Mouse (Mus musculus) stomach, adult 2 months (tissue): ENCODE measurements around the gene Lrrc2. TPM values are rescaled to one million over a fixed set of nuclear protein-coding genes. Genes with fewer than 3 reads are reported as not detected.

Source experiments
- polyA plus RNA-seq: library from polyadenylated mRNA; depleted of rRNA; stranded (reverse); fragments of >200 nt; gene quantifications from 2 replicates; pipeline ENCODE4 v1.2.3, GENCODE M21; 2012; rRNA removed

Gene Lrrc2
- polyA plus RNA-seq: 0.02 and 0.04 TPM in 2 replicates

DNA sequence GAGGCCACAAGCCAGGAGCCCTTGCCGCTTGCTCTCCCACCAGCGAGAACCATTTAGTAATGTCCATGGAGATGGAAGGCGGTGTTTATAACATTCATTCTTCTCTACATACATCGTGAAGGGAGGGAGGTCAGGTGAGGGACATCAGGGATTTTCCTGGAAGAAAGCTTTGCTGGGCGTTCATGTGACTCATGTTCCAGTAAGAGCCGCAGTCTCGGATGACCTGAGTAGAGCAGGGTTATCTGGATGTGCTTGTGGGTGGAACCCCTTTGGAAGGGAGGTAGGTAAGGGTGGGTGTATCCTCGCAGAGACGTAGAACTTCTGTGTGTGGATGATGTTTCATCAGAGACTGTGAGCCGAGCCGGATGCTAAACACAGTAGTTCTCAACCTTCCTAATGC lies at the start of gene Lrrc2:
Gene Lrrc2, plus strand, starts transcription at position 149 of the 400 bp plus-strand sequence.

DNA sequence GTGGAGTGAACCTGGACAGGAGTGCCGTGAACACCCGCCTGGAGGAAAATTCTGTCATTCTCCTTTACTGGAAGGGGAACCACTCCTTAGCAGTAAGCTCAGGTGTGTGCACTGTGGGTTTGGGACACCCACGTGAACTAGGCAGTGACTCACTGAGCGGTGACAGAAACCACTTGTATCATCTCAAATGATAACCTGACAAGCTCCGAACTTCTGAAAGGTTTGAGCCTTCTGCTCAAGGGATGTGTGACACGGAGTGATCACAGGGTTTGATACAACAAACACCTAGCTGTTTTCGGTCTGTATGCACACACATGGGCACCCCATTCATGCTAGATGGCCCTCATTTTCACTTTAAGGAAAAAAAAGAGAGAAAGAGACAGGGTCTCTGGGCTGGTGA lies 34.6 kb upstream of the Lrrc2 start, which contains the start of gene Fam240a:
Gene Fam240a, minus strand, starts transcription at position 76 of the 400 bp plus-strand sequence.

DNA sequence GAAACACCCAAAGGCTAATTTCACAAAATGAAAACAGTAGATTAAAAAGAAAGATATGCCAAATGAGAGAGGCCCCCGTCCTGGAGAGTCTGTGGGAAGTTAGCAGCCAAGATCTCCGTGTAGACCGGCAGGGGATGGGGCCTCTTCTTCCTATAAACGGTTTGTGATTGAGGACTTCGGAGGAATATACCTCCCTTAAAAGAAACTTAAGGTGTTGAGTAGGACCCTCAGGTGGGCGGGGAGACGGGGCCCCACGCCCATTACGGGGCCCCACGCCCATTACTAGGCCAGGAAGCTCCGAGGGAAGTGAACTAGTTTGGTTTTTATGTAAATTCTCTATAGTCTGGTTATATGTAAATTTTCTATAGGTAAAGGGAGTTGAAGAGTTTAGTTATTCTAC lies 5.4 kb upstream of the Lrrc2 start, which contains the start of gene Tdgf1:
Gene Tdgf1, minus strand, starts transcription at position 233 of the 400 bp plus-strand sequence.

DNA sequence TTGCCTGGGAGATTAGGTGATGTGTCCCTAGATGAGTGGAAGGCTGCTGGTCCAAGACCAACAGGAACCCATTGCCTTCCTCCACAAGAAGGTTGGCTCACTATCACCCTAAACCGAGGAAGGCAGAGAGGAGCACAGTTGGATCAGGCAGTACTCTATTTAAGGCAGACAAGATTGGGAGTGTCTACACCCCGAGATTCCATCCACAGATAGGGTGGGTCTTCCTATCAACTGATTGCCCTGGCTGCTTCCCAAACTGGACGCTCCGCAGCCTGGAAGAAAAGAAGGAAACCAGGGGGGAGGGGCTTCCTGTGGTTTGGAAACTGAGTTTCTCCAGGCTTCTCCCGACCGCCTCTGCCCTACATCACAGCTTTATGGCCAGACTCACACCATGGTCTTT lies 38.9 kb downstream of the Lrrc2 start, which contains the start of gene Rtp3:
Gene Rtp3, minus strand, starts transcription at position 380 of the 400 bp plus-strand sequence.

DNA sequence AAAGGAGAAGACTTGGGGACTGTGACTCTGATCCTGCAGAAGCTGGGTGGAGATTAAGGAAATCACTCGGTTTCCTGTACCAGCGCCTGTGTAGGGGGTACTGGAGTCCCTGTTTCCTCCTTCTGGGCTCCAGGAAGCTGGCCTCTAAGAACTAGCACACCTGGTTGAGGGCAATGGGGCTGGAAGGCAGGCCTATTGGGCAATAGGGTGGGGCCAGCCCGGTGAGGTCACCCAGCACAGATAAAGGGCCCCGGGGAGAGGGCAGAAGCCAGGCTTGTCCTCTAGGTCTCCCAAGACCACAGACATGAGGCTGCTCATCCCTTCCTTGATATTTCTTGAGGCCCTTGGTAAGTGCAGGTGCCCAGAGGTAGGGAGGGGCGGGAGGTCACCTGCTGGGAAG lies 67.7 kb downstream of the Lrrc2 start, which contains the start of gene Ltf:
Gene Ltf, plus strand, starts transcription at position 250 of the 400 bp plus-strand sequence.

Other genes with a start within 250 kb of the Lrrc2 start
- gene Myl3, start 209.7 kb upstream of the Lrrc2 start, polyA plus RNA-seq: 27.2 and 38.0 TPM in 2 replicates
- gene Pth1r, start 204.4 kb upstream of the Lrrc2 start, polyA plus RNA-seq: 9.0 and 13.0 TPM in 2 replicates
- gene Prss42, start 153.4 kb upstream of the Lrrc2 start, polyA plus RNA-seq: not detected in 2 replicates
- gene Prss44, start 137.6 kb upstream of the Lrrc2 start, polyA plus RNA-seq: not detected in 2 replicates
- gene Prss43, start 124.9 kb upstream of the Lrrc2 start, polyA plus RNA-seq: not detected in 2 replicates
- not detected in 2 replicates for gene Prss45, start 117.0 kb upstream of the Lrrc2 start, polyA plus RNA-seq
- gene Prss46, start 107.0 kb upstream of the Lrrc2 start, polyA plus RNA-seq: 0.05 TPM in 1 of 2 replicates, not detected in the other
- not detected in 2 replicates for gene Prss50, start 93.6 kb upstream of the Lrrc2 start, polyA plus RNA-seq
- gene Als2cl, start 71.7 kb upstream of the Lrrc2 start, polyA plus RNA-seq: 28.8 and 29.6 TPM in 2 replicates
- 0.93 and 0.97 TPM in 2 replicates for gene Tmie, start 71.4 kb upstream of the Lrrc2 start, polyA plus RNA-seq
- gene Fam240a, start 34.7 kb upstream of the Lrrc2 start, polyA plus RNA-seq: not detected in 2 replicates
- gene Tdgf1, start 5.4 kb upstream of the Lrrc2 start, polyA plus RNA-seq: not detected in 2 replicates
- gene Rtp3, start 39.0 kb downstream of the Lrrc2 start, polyA plus RNA-seq: 1.0 and 3.1 TPM in 2 replicates
- 1.4 and 3.8 TPM in 2 replicates for gene Ltf, start 67.7 kb downstream of the Lrrc2 start, polyA plus RNA-seq
- 1.3 and 1.4 TPM in 2 replicates for gene Ccrl2, start 106.0 kb downstream of the Lrrc2 start, polyA plus RNA-seq
- 2.6 and 3.8 TPM in 2 replicates for gene Lrrfip2, start 166.0 kb downstream of the Lrrc2 start, polyA plus RNA-seq